Mouse (Mus musculus): Measurements from ENCODE around the gene Ccnl1.

Ccnl1 gene

DNA sequence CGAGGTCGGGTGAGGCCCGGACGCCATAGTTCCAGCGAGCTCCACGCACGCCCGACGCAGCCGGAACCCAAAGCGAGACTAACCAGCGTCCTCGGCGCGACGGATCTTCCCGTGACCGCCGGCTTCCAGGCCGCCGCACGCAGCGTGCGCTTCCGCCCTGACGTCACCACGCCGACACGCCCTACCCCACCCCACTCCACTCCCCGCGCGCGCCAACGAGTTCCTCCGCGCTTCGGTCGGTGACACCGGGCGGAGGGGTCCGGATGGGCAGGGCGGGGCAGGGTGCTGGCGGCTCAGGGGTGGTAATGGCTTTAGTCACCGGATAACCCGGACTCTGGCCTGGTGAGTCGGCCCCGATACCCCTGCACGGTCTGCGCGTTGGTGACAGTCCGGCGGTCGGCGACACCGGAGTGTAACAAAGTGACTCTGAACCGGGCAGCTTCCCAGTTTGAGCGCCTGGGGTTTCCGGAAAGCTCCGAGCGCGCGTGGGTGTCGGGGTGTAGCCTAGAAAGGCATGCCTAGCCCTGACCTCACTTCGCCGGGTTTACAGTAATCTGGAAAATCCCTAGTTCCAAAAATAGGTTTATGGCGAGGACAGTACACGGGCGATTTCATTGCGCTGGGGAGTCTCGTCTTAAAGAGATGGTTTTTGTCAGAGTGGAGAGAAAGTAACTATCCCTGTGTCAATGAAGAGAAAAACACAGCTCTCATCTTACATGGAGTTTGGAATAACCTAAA lies at the start of gene Ccnl1:
Ccnl1 (minus strand) TSS at position 148 of the 738 bp plus-strand sequence.
- in situ Hi-C loops (cut with MboI; ENCODE audit: low sequenced_read_pairs), result no loop called here

DNA sequence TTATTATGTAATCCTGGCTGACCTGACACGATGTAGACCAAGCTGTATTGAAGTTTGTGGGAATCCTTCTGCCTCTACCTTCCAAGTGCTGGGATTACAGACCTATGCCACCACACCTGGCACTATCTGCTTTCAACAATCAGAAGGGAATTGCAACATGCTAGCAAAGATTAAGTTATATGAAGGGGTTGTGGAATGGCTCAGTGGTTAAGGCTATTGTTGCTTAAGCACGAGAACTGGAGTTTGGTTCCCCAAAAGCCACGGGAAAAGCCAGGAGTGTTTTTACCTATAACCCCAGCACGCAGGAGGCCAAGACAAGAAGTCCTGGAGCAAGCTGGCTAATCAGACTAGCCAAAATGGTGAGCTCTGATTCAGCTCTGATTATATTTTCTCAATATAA lies 46.9 kb upstream of the Ccnl1 start:
- in situ Hi-C loops (cut with MboI; ENCODE audit: low sequenced_read_pairs), result no loop called here

DNA sequence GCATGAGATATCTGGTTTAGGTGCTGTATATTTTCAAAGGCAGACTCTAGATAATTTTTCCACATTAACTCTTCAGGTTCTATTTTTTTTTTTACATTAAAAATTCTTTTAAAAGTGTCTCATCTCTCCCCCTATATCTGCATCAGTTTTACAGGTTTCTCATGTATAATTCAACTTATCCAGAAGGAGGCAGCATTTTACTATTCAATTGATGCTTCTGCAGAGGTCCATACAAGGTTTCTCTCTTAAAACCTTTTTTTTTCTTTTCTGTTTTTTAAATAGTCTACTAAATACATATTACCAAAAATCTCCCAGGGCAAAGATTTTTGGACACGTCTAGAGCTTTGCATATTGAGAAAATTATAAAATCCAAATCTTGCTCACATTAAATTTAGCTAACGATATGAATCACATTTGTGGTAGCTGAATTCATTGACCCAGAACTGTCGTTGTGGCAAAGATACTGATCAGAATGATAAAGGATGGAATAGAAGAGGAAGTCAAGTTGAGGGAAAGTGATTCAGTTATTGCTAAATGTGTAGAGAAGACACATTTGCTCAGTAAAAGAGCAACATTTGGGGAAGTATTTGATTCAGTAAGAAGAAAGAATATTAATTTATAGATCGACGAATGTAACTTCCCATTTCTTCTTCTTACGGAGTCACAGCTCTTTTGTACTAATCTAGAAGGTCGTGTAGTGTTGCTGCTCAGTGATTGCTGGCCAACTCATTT lies 46.3 kb upstream of the Ccnl1 start:
- in situ Hi-C loops (cut with MboI; ENCODE audit: low sequenced_read_pairs), result no loop called here

DNA sequence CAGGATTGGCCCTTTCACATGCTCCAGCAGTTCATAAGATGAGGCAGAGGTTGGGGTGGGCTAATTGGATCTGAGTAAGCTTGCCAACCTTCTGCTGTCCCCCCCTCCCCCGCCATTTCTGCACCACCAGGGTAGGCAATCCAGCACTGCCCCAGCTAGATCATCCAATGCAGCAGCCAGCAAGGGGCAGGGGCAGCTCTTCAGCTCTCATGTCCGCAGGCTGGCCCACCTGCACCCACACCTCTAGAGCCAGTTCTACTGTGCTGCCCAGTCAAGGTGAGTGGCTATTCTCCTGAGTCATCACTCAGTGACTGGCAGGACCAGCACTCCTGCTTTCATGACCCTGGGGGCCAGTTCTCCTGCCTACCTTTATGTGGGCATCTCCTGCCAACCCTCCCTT lies 42.4 kb upstream of the Ccnl1 start:
- in situ Hi-C loops (cut with MboI; ENCODE audit: low sequenced_read_pairs), result no loop called here

DNA sequence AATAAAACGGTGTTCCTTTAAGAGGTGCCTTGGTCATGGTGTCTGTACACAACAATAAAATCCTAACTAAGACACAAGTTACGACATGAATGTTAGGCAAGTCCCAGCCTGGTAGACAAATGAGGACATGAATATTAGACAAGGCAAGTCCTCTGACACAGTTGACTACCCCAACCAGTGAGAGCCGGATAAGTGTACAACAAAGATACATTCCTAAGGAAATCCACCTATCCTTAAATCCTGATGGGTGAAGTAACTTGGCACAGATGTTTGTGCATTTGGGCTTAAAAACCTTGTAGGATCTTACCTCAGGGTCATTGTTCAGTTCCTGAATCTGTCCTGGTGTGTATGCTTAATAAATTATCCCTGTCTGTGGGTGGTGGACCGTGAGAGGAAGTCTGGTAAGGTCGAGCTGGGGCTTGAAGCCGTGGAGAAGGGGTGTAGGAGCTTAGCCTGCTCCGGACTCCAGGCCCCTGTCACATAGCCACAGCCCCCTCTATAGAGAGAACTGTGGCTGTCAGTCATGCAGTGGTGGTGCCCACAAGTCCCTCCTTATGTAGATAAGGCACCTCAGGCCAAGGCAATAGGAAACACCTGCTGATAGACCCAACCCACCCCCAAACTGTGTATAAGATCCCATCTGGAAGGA lies 39.4 kb upstream of the Ccnl1 start:
- in situ Hi-C loops (cut with MboI; ENCODE audit: low sequenced_read_pairs), result no loop called here

DNA sequence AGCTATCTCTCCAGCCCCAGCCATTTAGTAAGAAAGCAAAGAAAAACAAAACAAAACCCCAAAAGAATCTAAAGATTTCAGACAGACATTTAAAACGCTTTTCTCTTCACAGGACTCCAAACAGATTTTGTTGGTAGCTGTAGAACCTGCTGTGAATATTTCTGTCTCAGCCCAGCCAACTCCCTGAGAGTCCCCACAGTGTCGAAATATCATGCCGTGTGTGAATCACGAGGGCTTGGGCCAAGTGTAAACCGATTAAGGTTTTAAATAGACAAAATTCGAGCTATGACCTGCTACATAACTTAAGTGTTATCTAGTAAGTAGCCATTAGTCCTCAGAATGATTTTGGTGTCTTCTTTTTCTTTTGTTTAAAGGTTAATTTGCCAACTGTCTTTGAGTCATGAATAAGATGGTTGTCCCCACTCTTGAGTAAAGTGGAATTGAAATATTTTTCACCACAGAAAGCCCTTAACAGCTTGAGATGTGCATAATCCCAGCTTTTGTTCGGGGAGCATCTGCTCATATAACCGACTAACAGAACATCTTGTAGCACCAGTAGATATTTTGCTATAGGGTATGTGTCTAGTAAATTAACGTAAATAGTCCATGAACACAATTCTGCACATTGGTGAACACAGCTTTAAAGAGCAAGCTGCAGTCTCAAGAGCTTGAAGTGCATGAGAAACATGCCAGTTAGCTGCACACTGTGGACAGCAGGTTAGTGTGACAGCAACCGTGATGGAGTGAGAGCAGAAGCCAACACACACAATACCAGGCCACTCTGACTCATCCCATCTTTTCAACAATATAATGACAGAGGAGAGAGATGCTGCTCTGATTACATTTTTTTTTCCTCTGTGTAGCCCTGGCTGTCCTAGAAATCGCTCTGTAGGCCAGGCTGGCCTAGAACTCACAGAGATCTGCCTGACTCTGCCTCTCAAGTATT lies 34.6 kb upstream of the Ccnl1 start:
- in situ Hi-C loops (cut with MboI; ENCODE audit: low sequenced_read_pairs), result no loop called here

DNA sequence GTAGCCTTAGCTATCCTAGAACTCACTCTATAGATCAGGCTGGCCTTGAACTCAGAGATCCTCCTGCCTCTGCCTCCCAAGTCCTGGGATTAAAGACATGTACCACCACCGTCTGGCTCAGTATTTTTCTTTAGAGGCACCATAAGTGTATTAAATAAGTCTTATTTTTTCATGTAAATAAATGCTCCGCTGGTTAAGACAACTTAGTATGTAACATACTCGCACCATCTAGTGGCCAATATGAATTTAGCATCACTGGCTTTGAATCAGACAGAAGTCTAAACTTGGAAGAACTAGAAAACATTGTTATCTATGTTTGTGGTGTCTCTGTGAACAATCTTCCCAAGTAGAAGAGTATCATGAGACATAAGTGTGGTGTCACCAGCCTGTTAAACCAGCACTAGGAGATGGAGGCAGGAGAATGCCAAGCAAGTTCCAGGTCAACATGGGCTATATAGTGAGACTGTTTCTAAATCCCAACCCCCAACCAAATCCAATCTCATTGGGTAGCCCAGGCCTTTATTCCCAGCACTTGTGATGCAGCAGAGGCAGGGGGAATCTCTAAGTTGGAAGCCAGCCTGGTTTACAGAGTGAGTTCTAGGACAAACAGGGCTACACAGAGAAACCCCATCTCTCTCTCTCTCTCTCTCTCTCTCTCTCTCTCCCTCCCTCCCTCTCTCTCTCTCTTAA lies 33.1 kb upstream of the Ccnl1 start:
- in situ Hi-C loops (cut with MboI; ENCODE audit: low sequenced_read_pairs), result no loop called here

DNA sequence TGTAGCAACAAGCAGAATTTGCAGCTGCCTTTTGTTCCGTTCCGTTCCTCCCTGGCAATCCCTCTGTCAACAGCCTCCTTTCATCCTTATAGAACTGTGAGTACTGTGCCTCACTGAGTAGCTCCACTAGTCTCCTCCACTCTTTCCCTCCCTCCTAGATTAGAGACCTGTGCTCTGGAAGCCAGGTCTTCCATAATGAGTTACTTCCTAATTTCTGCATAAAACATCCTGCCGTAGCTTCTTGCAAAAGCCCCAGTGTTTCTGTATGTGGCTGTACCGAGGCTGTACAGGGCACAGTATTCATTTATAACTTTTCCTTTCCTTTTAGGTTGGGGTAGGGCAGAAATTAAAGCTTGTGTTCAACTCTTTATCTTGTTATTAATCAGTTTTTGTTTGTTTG lies 32.5 kb upstream of the Ccnl1 start:
- in situ Hi-C loops (cut with MboI; ENCODE audit: low sequenced_read_pairs), result no loop called here

DNA sequence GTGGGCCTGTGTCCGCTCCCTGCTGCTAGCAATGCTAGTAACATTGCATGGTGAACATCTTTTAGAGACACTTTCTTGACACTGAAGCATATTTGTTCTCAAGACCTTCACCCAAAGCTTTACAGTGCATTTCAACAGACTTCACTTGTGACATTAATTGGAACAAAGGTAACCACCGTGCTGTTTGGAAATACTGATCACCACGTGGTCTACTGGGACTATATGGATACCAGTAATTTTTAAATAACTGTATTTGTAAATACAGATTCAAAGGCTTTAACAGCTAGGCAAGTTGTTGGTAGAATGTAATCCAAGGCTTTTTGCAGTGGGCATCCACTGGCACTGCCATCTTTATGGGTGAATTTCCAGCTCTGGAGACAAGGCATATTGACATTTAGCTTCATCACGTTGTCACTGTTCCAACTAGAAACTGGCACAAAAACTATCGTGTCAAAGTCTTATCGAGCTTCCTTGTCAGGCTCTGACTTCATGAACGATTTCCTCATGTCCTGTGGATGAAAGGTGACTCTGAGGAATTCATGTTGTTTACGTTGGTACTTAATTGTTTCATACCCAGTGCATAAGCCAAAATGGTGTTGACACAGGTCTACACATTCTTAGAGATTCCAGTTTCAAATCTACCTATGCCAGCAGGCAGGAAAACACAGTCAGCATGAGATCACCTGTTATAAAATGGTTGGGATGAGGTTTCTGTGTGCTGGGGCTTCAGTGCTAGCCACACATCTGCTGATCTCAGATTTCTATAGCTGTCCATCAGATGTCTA lies 30.9 kb upstream of the Ccnl1 start:
- in situ Hi-C loops (cut with MboI; ENCODE audit: low sequenced_read_pairs), result no loop called here

DNA sequence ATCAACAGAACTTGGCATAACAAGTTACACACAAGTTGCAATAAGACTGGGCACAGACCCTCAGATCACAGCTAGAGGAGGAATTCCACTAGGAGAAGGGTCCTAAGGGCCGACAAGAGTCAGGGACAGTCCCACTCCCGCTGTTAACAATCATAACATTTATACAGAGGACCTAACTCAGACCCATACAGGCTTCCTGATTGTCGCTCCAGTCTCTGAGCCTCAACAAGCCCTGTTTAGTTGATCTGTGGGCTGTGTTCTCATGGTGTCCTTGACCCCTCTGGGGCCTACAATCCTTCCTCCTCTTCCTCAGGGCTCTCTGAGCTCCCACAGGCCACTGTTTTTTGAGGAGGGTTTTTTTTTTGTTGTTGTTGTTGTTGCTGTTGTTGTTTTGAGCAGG lies 18.2 kb upstream of the Ccnl1 start:
- in situ Hi-C loops (cut with MboI; ENCODE audit: low sequenced_read_pairs), result no loop called here

DNA sequence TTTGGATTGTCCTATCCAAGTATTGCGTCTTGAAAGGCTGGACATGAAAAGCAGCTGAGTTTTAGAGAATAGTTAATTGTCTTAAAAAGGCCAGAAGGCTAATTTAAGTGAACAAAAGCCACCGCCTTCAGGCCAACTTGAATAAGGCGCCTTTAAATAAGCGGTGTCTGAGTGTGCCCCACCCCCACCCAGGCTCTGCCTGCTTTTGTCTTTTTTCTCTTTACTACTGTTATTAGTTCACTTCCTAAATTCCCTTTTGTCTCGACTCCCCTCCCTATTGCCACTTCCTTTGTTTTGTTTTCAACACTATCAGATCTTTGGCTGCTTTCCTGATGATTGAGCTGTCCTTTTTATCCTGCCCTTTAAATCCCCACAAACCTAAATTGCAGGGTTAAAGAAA lies 17.3 kb upstream of the Ccnl1 start:
- in situ Hi-C loops (cut with MboI; ENCODE audit: low sequenced_read_pairs), result no loop called here

DNA sequence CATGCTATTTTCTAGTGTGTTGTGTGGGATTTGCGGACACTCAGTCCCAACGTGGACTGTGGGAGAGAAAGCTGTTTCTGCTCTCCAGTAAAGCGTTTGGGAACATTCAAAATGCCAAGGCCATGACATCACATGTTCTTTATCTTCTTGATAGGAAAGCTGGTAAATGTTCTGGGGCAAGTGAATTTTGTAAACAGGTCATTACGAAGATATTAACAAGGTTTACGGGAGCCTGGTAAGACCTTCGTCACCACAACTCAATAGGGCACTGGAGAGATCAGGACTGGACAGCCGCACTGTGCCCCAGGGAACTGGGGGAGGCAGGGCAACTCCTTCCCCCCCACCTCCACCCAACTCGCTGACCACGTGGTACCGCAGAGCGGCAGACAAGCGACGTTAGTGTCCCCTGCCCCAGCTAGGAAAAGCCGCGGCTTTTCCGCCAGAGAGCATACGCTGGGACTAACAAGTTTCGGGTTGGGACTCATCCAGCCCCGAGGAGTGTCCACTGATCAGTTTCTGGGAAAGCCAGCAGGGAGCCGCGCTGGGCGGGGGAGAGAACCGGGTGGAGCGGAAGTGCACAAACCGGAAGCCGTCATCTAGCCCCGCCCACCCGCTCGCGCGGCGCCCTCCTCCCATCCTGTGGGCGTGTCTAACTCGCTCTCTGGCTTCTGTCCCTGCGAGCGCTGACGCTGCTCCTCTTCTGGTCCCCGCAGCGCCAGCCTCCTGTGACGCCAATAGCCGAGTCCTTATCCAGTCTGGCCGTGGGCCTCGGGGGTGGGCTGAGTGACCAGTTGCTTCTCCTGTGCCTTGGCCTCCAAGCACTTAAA lies 16.4 kb upstream of the Ccnl1 start:
- in situ Hi-C loops (cut with MboI; ENCODE audit: low sequenced_read_pairs), result no loop called here

DNA sequence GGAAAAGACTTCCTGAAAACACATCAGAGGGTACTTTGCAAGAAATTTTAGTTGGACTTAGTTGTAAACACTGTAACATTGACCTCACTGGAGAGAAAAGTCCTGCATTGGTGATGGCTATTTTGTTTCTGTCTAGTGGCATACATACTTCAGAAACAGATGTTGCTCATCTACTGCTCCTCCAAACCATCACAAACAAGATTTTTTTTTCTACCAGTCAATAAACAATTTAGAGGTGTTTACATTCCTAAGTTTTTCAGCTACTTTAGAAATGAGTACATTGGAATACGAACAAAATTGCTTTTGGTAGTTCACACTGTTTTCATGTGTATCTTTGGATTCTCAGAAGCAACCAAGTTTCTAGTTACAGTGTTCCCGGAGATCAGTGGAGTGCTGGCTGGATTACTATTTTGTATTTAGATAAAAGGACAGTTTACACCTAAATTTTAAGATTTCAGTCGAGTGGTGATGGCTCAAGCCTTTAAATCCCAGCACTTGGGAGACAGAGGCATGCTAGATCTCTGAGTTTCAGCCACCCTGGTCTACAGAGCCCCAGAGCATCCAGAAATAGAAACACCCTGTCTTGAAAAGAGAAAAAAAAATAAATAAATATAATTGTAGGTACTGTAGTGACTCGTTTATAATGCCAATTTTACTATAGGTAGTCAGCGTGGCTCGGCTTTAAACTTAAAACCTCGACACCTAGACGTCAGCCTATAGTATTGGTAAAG lies 15.6 kb upstream of the Ccnl1 start:
- in situ Hi-C loops (cut with MboI; ENCODE audit: low sequenced_read_pairs), result no loop called here

DNA sequence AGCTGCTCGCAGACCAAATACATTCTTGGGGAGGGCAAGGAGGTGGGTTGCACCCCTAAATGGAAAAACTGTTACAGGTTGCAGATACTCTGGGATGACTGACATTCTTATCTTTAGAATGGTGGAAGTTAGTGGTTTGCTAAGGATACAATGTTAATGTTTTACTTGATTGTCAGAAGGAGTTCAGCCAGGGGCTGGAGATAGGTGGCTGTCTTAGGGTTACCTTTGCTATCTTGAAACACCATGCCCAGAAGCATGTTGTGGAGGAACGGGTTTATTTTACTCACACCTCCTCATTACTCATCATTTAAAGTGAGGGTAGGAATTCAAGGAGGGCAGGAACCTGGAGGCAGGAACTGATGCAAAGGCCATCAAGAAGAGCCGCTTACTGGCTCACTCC lies 11.1 kb upstream of the Ccnl1 start:
- in situ Hi-C loops (cut with MboI; ENCODE audit: low sequenced_read_pairs), result no loop called here

DNA sequence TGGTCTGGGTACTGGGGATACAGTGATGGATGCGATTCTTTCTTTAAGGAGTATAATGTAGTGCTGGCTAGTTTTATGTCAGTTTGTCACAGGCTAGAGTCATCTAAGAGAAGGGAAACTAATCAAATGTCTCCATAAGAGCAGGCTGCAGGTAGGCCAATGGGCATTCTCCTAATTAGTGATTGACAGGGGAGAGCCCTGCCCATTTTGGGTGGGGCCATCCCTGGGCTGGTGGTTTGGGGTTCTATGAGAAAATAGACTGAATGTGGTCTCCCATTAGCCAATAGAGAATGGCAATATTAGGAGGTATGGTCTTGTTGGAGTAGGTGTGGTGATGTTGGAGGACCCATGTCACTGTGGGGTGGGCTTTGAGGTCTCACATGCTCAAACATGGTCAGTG lies 8.3 kb upstream of the Ccnl1 start:
- in situ Hi-C loops (cut with MboI; ENCODE audit: low sequenced_read_pairs), result no loop called here

DNA sequence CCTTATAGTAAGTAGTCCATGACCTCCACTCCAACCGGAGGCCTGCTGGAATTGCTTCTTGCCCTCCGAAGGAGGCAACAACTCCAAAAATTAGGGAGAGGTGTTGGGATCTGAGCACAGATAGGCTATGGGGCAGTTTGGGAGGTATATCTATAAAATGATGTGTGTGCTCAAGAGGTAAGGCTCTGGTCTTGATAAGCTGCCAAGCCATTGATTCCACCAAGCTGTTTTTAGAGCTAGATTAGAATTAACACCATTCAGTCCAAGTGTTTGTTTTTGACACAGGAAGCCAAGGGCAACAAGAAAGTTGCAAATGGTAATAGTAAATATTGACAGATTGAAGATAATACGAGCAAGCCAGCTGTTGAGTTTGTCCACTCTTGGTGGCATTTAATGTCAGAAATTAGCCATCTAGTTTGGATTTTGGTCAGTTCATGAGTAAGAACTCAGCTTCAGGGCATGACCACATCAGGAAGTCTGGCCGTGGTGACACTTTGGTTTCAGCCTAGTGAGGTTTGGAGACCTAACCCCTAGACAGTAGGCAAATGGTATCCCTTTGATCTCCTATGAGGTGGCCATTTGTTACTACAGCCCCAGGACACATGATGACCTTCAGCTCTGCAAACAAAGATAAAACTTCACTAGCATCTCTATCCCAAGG lies 4.4 kb upstream of the Ccnl1 start:
- in situ Hi-C loops (cut with MboI; ENCODE audit: low sequenced_read_pairs), result no loop called here

DNA sequence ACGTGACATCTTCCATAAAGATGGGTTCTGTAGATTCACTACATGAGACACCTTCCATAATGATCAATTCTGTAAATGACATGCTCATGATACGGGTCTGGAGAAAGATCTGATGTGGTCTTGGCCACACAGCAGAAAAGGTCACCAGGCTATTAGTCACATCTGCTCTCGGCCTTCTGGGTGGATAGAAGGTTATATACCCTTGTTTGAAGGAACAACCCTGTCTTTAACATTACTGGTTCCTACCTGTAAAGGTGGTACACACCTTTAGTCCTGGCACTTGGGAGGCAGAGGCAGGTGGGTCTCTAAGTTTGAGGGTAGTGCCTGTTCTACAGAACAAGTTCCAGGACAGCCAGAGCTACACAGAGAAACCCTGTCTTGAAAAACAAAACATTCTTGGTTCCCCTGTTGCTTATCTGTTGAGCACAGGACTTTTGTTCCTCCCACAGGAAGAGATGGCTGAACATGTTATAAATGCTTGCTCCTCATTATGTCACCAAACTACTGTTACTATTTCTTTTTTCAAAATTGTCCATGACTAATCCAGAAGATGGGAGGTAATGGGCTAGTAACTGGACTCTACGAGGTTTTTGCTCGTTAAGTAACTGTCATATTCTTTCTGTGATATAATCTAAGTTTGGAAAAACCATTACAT lies 2.4 kb upstream of the Ccnl1 start:
- in situ Hi-C loops (cut with MboI; ENCODE audit: low sequenced_read_pairs), result no loop called here
